Mouse (Mus musculus): ENCODE measurements around the gene Dnah17.

The Dnah17 gene

DNA sequence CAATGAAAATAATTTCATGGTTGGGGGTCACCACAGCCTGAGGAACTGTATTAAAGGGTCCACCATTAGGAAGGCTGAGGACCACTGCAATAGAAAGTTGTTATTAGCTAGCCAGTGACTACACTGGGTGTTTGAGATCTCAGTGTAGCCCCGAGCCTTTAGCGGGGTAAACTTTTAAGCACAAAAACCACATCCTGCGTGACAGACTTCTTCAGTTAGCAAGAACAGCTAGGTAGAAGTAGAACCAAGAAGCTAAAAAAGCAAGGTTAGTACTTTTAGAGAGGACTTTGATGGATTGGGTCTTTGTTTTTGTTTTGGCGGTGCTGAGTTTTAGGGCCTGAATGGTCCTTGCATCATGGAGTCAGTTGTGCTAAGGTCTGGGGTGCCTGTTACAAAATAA, 13.3 kb upstream of the Dnah17 start:
- no peak for DNase-seq (ENCODE audit: low spot score)

DNA sequence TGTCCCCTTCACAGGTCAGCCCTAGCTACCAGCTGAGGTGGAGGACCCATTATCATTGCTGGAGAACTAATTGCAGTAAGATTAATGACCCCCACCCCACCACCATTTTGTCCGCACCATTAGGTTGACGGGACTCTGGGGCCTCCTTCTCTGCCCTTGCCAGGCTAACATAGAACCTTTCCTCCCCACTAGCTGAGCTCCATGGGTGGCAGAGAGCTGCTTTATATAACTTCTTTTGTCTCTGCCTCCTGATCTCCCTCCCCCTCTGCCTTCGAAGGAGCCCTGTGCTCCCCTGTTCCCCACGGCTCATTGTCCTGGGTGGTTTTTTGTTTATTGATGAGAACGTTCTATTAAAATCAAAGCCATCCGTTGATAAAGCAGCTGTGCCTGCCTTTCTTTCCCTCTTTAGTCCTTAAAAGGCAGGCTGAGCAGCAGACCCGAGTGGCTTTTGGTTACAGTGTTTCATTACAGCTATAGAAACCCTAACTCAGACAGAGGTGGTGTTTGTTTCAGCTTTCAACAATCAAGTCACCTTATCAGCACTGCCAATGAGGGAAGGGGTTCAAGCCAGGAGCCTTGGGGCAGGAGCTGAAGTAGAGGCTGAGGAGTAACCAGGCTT, 12.2 kb upstream of the Dnah17 start:
- no peak for DNase-seq (ENCODE audit: low spot score)

DNA sequence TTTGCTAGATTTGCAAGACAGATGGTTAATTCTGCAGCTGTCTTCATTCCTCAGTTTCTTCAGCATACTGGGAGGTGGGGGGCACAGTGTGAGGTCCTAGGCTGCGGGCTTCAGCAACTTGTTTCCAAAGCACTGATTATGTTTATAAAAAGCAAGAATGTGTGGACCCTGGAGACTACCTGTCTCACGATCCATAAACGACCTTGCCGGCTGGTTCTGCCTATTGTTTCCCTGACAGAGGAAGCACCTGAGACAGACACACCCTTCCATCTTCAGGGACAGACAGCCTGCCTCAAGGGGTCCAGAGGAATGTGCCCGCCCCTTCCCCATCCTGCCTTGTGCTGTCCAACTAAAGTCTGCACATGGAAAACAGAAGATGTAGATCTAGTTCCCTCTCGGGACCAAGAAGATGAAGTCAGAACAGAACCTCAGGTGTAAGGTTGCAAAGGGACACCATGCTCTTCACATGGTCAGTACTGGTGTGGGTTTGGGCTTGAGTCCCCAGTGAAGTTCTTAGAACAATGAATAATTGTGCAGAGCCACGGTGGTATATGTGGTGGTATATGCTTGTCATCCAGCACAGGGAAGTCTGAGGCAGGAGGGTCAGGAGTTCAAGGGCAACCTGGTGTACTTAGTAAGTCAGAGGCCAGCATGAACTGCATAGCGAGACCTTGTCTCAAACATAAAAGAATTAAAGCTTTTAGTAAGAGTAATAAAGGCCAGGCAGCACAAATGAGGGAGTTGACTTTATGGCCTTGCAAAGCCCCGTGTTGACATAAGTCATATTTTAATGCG, 10.5 kb upstream of the Dnah17 start:
- DNase-seq (ENCODE audit: low spot score): no peak

DNA sequence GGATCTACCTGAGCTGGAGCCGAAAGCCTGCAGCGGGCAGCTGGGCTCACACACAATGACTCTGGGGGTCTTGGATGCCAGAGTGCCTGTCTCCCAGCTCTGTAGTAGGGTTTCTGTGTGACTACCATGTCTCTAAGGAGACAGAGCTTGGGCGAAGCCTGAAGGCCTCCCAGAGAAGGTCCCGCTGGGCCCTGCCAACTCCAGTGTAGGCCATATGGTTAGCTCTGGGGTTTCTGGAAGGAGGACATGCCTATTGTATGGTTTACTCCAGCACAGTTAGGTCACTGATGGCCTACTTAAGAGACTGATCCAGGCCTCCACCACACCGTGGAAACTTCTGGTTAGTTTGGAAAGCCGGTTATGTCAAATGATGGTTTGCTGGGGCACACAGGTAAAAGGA, 7.9 kb upstream of the Dnah17 start:
- DNase-seq (ENCODE audit: low spot score): no peak

DNA sequence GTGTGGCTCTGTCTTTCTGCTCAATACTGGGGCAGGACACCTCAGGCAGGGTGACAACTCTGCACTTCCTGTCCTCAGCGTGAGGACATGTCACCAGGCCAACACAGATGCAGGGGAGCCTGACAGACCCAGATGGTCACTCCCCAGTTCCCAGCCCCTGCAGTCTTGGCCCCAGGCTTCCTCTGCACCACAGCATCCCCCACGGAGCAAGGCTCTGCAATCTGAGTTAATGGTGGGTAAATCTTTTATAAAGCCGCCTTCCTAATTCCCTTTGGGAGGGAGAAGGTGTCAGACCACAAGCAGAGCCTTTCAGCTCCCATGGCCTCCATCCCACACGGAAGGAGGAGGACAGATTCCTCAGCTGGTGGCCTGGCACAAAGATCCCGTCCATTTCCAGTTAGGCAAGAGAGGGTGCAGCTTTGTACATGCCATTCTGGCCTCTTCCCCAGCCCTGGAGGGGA, 5.8 kb upstream of the Dnah17 start:
- DNase-seq (ENCODE audit: low spot score): no peak

DNA sequence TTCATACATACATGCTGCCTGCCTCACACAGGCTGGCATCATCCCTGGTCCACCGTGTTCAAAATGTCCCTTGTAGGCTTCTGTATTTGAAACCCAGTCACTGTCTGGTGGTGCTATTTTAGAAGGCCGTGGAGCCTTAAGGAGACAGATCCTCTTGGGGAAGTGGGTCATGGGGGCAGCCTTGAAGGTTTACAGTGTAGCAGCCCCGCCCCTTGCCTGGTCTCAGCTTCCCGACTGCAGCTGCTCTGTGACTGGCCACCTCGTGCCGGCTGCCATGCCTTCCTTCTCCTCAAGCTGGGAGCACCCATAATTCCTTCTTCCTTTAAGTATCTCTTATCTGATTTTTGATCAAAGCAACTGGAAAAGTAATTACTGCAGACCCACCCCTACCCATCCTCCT, 4.8 kb upstream of the Dnah17 start:
- no peak for DNase-seq (ENCODE audit: low spot score)

DNA sequence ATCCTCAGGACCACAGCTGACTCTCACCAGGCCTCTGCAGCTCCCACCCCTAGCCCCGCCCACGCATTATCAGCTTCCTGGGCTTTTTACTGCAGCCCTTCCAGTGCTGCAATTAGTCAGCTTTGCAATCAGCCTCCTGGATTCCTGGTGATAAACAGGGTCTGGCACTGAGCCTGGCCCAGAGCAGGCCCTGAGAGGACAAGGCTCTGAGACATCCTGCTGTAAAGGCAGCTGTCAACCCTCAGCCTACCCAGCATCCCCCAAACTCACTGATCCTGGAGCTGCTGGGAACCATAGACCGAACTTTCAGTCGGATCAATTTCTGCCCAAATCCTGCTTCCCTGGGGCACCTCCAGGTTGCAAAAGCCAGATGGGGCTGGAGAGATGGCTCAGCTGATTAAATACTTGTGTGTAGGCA, 3.3 kb upstream of the Dnah17 start:
- peak; percentile 8 for DNase-seq (ENCODE audit: low spot score)

DNA sequence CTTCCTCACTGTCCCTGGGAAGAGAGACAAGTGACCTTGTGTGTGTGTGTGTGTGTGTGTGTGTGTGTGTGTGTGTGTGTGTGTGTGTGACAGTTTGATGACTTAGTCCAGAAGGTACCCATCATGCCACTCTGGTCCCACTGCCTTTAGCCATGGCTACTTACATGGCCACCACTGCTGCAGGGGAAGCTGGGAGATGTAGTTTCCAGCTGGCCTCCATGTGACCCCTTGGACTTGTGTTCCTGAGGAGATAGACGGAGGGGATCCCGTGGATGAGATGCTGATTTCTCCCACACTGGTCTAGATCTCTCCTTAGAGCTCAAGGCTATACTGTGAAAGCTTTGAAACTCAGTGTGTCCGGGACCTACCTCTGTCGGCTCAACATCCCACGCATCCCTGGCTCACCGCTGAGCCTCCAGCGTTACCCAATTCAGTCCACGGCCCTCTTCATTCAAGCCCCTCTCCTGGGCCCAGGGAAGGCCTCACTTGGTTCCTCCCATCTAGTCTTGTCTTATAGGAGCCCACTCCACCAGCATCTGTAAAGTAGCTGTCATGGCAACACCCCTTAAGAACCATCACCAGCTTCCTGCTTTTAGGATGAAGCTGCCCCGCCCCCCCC, 2.8 kb upstream of the Dnah17 start:
- no peak for DNase-seq (ENCODE audit: low spot score)

DNA sequence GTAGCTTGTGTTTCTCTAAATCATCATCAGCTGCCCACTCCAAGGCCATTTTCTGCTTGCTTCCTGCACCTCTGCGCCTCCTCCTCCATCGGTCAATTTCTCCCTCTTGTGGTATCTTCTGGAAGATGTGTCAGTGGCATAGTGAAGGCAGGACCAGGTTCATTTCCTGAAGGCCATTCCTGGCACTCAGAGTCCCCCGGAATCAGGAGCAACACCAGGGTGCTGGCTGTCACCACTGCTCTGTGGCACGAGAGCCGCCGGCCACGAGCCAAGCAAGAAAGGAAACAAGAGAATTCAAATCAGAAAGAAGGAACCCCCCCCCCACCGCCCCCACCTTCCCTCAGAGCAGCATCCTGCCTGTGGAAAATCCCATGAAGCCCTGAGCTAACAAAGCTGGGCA, 1.7 kb upstream of the Dnah17 start:
- no peak for DNase-seq (ENCODE audit: low spot score)

DNA sequence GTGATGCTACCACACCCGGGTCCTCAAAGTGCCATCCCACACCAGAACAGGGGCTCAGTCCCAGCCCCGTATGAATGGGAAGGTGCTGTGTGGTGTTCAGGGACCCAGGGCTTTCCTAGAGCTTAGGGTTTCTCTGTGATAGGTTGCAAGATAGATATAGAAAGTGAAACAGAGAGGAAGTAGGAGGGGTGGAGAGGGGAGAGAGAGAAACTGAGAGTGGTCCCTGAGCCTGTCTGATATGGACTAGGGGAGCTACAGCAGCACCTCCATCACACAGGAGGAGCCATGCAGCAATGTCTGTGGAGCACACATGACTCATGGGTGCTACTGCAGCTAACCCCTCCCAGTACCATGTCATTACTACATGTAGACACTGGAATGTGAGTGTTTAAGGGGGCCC, 622 bp downstream of the Dnah17 start:
- DNase-seq (ENCODE audit: low spot score): no peak

DNA sequence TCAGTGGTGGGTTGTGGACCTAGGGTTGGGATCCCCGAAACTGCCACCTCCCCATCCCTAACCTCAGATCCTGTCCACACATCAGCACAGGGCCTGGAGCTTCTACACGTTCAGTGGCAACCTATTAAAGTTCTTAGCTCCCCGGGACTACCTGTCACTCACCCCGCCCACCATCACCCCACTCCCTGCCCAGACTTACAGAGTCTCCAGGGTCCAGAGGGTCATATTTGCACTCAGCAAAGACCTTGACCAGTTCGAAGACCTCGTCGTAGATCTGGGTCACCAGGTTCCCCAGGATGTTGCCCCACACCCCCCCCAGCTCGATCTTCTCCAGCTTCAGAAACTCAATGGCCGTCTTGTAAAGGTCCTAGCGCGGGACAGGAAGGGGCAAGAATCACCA, 8.8 kb downstream of the Dnah17 start:
- DNase-seq (ENCODE audit: low spot score): no peak

DNA sequence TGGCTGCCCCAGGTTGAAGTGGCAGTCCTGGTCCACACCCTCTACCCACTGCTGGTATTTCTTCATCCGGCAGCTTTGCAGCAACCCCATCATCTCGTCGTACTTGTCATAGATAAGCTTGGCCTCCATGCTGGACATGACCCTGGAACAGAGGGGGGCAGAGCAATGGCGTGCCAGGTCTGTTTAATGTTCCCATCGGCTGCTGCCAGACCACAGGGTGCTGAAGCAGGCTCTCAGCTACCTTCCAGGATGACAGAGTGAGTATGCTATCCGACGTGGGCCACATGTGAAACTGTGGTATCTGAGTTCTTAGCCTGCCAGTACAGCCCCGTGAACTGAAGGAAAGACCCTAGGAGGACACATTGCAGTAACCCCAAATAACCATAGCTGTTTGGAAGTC, 11.7 kb downstream of the Dnah17 start:
- no peak for DNase-seq (ENCODE audit: low spot score)

DNA sequence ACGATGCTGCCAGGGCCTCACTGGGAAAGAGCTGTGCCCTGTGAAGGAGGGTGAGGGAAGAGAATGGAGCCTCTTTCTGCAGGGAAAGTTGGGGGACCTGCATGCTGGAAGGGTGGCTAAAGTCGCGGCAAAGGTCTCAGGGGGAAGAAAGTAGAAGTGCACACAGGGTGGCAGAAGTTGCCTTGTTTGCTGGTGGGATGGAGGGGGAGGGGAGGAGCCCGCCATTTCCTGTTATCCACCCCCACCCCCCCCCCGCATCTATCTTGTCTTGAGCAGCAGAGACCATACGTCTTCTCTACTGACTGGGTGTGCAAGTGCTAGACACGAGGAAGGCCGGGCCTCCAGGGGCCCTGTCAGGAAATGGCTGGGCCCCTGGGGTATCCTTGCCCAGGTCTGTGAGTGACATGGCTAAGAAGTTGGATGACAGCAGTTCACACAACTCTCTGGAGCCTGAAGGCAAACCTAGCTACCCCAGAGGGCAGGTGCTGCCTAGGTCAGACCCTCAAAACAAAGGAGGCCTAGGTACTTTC, 15.8 kb downstream of the Dnah17 start:
- no peak for DNase-seq (ENCODE audit: low spot score)

DNA sequence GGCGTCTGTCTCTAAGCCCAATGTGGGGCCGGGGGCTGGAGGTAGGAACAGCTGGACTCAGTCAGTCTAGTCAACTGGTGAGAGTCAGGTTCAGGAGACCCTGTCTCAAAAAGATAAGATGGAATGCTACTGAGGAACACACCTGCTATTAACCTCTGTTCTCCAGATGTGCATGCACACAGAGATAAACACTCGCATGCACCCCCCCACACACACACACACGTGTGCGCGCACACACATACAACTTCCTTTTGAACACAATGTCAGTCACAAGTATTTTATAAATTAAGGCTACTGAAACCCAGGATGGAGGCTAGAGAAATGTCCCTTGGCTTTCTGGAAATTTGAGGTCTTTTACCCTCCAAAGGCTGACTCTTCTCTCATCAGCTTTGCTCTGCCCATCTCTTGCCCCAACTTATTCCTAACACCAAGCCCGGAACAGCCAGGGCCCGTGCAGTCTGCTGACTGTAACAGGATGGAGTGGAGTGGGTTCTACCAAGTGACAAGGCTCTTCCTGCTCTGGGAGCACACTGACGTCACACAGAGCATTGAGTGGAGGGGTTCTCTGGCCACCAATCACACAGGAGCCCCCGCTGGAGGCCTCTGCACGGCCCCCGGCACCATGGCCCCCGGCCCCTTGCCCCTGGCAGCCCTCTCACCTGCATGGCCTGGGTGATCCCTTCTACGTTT, 16.8 kb downstream of the Dnah17 start:
- DNase-seq (ENCODE audit: low spot score): no peak

DNA sequence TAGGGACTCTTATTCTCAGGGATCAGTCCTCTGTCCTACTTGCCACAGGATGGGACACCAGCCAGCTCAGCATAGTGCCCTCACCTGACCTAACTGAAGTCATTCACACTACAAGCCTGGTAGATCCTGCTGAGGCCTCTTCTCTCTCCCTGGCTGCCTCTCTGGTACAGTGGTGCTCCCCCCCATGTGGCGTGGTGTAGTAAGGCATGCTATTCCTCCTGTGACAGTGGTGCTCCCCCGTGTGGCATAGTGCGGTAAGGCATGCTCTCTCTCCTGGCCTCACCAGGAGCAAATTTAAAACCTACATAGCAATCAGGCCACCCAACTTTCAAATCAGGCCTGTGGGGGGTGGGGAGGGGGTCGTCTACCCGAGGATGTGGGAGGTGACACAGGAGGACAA, 26.4 kb downstream of the Dnah17 start:
- DNase-seq (ENCODE audit: low spot score): peak; percentile 48

DNA sequence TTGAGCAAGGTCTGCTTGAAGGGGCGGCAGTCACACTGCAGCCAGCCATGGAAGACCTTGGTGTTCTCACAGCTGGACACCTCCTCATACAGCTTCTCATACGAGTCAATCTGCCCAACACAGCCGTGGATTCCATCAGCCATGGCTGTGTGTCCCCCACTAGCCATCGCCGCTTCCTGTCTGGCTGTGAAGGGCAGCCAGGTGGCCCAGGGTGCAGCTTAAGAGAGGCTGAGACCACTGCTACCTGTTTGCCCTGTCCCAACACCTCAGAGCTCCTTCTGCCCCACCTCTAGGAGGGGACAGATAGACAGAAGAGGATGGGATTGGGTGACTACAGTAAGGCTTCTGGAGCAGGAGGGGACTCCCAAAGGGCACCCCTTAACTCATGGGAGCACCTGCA, 27.1 kb downstream of the Dnah17 start:
- no peak for DNase-seq (ENCODE audit: low spot score)

DNA sequence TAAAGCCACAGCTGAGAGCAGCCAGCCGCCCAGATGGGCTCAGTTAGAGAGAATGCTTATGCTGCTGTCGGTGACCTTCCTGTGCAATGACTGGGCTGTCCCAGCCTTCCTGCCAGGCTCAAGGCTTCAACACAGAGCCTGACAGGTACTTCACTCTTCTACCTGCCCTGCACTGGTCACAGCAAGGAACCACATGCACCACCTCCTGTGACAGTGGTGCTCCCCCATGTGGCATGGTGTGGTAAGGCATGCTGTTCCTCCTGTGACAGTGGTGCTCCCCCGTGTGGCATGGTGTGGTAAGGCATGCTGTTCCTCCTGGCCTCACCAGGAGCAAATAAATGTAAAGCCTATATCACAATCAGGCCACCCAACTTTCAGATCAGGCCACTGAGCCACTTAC, 27.6 kb downstream of the Dnah17 start:
- peak; percentile 43 for DNase-seq (ENCODE audit: low spot score)

DNA sequence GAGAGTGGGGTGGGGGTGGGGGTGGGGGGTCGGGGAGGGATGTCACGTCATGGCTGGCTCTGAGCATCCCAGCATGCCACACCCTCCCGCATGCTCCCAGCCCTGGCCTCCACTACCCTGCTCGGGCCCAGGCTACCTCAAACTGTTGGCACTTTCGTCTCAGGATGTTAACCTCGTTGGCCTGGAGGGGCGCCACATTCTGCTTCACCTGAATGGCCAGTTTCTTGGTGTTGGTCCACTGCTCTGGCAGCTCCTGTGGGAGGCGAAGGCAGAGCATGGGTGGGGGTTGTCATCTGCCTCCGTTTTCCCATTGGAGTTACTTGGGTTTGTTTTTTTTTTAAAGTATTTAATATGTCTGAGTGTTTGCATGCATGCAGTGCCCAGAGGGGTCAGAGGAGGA, 29.3 kb downstream of the Dnah17 start:
- no peak for DNase-seq (ENCODE audit: low spot score)

DNA sequence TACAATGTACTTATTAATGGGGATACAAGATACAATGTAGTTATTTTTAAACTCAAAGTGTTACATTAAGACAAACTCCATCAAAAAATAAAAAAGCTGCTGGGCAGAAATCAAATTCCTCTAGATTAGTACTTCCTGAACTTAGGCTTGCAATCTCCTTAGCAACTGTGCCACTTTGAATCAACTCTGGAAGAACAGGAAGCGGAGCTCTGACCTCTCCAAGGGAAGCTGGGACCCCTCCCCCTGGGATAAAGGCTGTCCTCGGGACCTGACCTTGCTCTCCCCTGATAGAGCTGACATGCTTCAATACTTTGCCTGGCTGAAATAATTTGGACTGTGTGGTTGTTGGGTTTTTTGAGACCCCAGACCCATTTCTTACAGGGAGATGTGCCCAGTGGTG, 33.7 kb downstream of the Dnah17 start:
- DNase-seq (ENCODE audit: low spot score): no peak

DNA sequence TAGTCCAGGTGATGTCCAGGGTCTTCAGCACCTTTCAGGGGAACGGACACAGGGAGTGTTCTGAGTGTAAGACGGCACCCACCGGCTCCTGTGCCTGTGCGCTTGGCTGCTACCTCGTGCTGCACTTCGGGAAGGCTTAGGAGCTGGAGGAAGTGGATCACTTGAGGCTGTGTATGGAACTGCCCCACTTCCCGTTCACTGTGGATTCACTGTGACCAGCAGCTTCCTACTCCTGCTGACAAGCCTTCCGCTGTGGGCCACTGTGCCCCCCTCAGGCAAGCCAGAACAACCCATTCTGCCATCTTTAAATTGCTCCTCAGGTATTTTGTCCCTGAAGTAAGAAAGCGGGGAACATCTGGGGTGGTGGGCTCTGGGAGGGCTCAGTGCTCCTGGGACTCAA, 35.4 kb downstream of the Dnah17 start:
- DNase-seq (ENCODE audit: low spot score): no peak

DNA sequence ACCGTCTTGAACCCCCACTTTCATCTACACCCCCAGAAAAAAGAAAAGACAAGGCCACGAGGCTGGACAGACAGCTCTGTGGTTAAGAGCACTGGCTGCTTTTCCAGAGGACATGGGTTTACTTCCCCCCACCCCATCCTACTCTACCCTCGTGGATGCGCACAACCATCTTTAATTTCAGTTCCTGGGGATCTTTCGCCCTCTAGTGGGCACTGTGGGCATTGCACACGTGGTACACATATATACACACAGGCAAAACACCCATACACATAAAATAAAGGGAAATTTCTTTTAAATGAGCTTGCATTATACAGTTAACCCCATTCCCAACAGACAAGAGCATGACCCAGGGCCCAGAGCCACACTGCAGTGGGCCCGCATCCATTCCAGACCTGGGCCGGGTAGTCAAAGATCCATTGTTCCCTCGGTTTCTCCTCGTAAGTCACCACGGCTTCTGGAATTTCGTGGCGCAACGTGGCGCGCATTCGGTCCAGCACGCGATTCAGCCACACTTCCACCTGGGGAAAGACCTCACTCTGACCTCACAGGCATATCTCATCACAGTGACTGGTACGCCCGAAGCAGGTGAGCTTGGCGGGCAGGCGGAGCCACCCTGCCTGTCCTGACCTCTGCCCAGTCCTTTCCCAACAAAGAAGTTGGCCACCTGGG, 39.3 kb downstream of the Dnah17 start:
- no peak for DNase-seq (ENCODE audit: low spot score)

DNA sequence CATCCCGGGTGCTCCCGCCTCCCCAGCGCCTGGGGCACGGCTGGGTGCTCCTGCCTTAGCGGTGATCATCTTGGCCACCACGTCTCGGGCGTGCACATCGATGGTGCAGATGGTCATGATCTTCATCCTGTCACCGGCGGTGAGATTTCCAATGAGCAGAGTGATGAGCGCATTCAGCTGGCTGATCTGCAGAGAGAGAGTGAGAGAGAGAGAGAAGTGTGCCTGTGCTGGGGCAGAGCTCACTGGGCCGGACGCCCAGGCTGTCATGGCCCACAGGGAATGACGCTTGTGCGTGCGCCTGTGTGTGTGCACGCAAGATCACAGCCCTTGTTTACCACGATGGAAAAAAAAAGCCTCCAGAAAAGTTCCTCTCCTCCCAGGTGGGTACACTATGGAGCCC, 41.5 kb downstream of the Dnah17 start:
- no peak for DNase-seq (ENCODE audit: low spot score)

Data from ovary, adult 18-20 months (tissue).